Mouse (Mus musculus) megakaryocyte, embryonic 14.5 days (primary cell): ENCODE results near the gene H1foo. TPM values are rescaled to one million over a fixed set of nuclear protein-coding genes. Genes with fewer than 3 reads are reported as not detected.

Experiments
- H3K27me3 ChIP-seq: replicated peaks from 2 replicates; pipeline ENCODE3; 2012; ENCODE audit warnings: inconsistent platforms
- H3K36me3 ChIP-seq: replicated peaks from 2 replicates; pipeline ENCODE3; 2012; ENCODE audit warnings: low read length, inconsistent platforms, mixed read lengths
- H3K4me1 ChIP-seq: 2 replicates; pipeline ENCODE4 v1.6.1; 2012; ENCODE audit warnings: inconsistent platforms
- H3K4me3 ChIP-seq: replicated peaks from 2 replicates; pipeline ENCODE3; 2012; ENCODE audit warnings: moderate library complexity, mild to moderate bottlenecking, inconsistent platforms
- H3K9me3 ChIP-seq: 2 replicates; pipeline ENCODE4 v1.6.1; 2012; ENCODE audit warnings: inconsistent platforms
- FLI1 ChIP-seq: IDR thresholded peaks from 2 replicates; pipeline ENCODE4 v1.6.1; 2012; ENCODE audit warnings: low read length, inconsistent platforms, mixed read lengths
- GATA1 ChIP-seq: IDR thresholded peaks from 3 replicates; pipeline ENCODE4 v1.6.1; 2012; ENCODE audit warnings: mixed read lengths, low read length, inconsistent platforms, borderline replicate concordance
- polyA plus RNA-seq: library from polyadenylated mRNA; stranded (reverse); fragments of >175 nt; gene quantifications from 2 replicates; pipeline ENCODE4 v1.2.3, GENCODE M21; 2012; ENCODE audit warnings: low replicate concordance; ENCODE audit not compliant: insufficient read depth

Gene H1foo
- polyA plus RNA-seq, 1 experiment, result not detected

GRCm38 (mm10) chr6:115941128-115941527 lies 3.6 kb upstream of the H1foo start:
- peaks cover 10% of the 10 kb centered on the region; the same call in 1 of the 2 replicates for H3K9me3 ChIP-seq
- H3K4me3 ChIP-seq, result no peak overlapping the region

GRCm38 (mm10) chr6:115943498-115944427 lies 975 bp upstream of the H1foo start:
- Histone ChIP-seq H3K4me3 (peak overlapping the region; percentile 20), H3K9me3 (no peaks in the 10 kb centered on the region), H3K36me3 (no peaks in the 10 kb centered on the region), H3K4me1 (peaks cover 77% of the 10 kb centered on the region), H3K27me3 (peaks cover 44% of the 10 kb centered on the region)
- no peak for TF ChIP-seq FLI1
- TF ChIP-seq GATA1, result no peak

More at GRCm38 (mm10) chr6:115941128-115941527, 3.6 kb upstream of the H1foo start:
- Histone ChIP-seq H3K36me3 (no peaks in the 10 kb centered on the region), H3K4me1 (peaks cover 56% of the 10 kb centered on the region), H3K27me3 (peaks cover 34% of the 10 kb centered on the region)
- TF ChIP-seq FLI1 (no peak), GATA1 (no peak)

- Histone ChIP-seq H3K27me3 (peaks cover 53% of the 10 kb centered on the region), H3K36me3 (no peaks in the 10 kb centered on the region), H3K4me3 (no peak overlapping the region), H3K9me3 (no peaks in the 10 kb centered on the region), H3K4me1 (peaks cover 89% of the 10 kb centered on the region)
- TF ChIP-seq FLI1, result no peak
- no peak for TF ChIP-seq GATA1
These were observed 895 bp downstream of the H1foo start for GRCm38 (mm10) chr6:115945633-115946032.

- TF ChIP-seq GATA1, result no peak
- TF ChIP-seq FLI1, result no peak
- Histone ChIP-seq H3K4me1 (peaks cover 82% of the 10 kb centered on the region), H3K27me3 (peaks cover 52% of the 10 kb centered on the region), H3K36me3 (no peaks in the 10 kb centered on the region), H3K9me3 (peaks cover 4% of the 10 kb centered on the region), H3K4me3 (no peak overlapping the region)
These were observed 1.7 kb downstream of the H1foo start for GRCm38 (mm10) chr6:115946389-115946788.

- Histone ChIP-seq H3K9me3 (peaks cover 14% of the 10 kb centered on the region), H3K4me1 (peaks cover 39% of the 10 kb centered on the region), H3K27me3 (peaks cover 28% of the 10 kb centered on the region), H3K4me3 (no peak overlapping the region), H3K36me3 (peaks cover 42% of the 10 kb centered on the region)
- TF ChIP-seq FLI1 (no peak), GATA1 (no peak)
These were observed 9.9 kb downstream of the H1foo start for GRCm38 (mm10) chr6:115954506-115955074.

GRCm38 (mm10) chr6:115955169-115955568 lies 10.4 kb downstream of the H1foo start:
- Histone ChIP-seq H3K27me3 (peaks cover 25% of the 10 kb centered on the region), H3K4me3 (no peak overlapping the region), H3K4me1 (peaks cover 33% of the 10 kb centered on the region), H3K9me3 (peaks cover 14% of the 10 kb centered on the region), H3K36me3 (peaks cover 48% of the 10 kb centered on the region)
- TF ChIP-seq GATA1 (no peak), FLI1 (no peak)

- Histone ChIP-seq H3K27me3 (peaks cover 26% of the 10 kb centered on the region), H3K4me3 (no peak overlapping the region), H3K36me3 (peaks cover 53% of the 10 kb centered on the region), H3K9me3 (peaks cover 14% of the 10 kb centered on the region), H3K4me1 (peaks cover 28% of the 10 kb centered on the region)
- TF ChIP-seq FLI1 (no peak), GATA1 (no peak)
These were observed 10.9 kb downstream of the H1foo start for GRCm38 (mm10) chr6:115955664-115956063.

GRCm38 (mm10) chr6:115956418-115956921 lies 11.7 kb downstream of the H1foo start:
- peaks cover 28% of the 10 kb centered on the region for H3K4me1 ChIP-seq
- H3K36me3 ChIP-seq, result peaks cover 60% of the 10 kb centered on the region
- H3K27me3 ChIP-seq, result peaks cover 31% of the 10 kb centered on the region
- TF ChIP-seq FLI1 (no peak), GATA1 (no peak)
- H3K9me3 ChIP-seq, result peaks cover 9% of the 10 kb centered on the region
- no peak overlapping the region for H3K4me3 ChIP-seq

GRCm38 (mm10) chr6:115956922-115957601 lies 12.3 kb downstream of the H1foo start:
- Histone ChIP-seq H3K9me3 (peaks cover 4% of the 10 kb centered on the region), H3K4me3 (no peak overlapping the region), H3K27me3 (peaks cover 31% of the 10 kb centered on the region), H3K4me1 (peaks cover 28% of the 10 kb centered on the region), H3K36me3 (peaks cover 66% of the 10 kb centered on the region)
- TF ChIP-seq GATA1, result no peak
- TF ChIP-seq FLI1, result no peak
